Mouse (Mus musculus): ENCODE results near the gene Mrgprg. TPM values are rescaled to one million over a fixed set of nuclear protein-coding genes. Genes with fewer than 3 reads are reported as not detected.

Gene Mrgprg
- polyA plus RNA-seq, 1 experiment = not detected

DNA sequence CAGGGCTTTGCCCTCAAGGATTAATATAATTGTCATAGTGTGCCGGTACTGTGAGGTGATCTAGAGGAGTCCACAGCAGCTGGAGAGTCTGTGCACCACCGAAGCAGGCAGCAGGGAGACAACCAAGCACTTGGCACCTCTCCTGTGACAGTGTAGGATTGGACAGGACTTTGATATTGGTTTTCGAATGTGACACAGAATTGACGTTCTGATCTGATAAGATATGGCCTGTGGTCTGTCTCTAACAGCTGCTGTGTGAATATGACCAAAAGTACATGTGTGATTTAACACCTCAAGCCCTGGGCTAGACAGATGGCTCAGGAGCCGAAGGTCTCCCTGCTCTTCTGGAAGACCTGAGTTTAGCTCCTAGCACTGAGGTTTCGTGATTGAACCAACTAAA, 1.5 kb upstream of the Mrgprg start:
- Histone ChIP-seq H3K4me2 (ENCODE audit: low read depth) (no peak overlapping the region), H3ac (ENCODE audit: control insufficient read depth, insufficient read length) (no peak overlapping the region), H3K27me3 (ENCODE audit: control insufficient read depth, insufficient read depth, insufficient read length) (peaks cover 8% of the 10 kb centered on the region), H3K79me2 (ENCODE audit: control insufficient read depth, insufficient read depth) (no peaks in the 10 kb centered on the region), H3K4me3 (no peak overlapping the region), H3K36me3 (ENCODE audit: control insufficient read depth, insufficient read depth) (no peaks in the 10 kb centered on the region)
- TF ChIP-seq MYOD1 (IDR thresholded peaks at IDR 0.05; ENCODE audit: control insufficient read depth in 1 of 3, insufficient read length in 2 of 3, low read depth in 2 of 3) (no peak), TCF3 (IDR thresholded peaks at IDR 0.05; ENCODE audit: insufficient read length, low read depth) (no peak), MYOG (IDR thresholded peaks at IDR 0.05; ENCODE audit: control insufficient read depth in 1 of 3, insufficient read depth in 1 of 3, insufficient read length in 2 of 3, low read depth in 2 of 3) (no peak), USF1 (IDR thresholded peaks at IDR 0.05; ENCODE audit: low read depth) (no peak), REST (IDR thresholded peaks at IDR 0.05; ENCODE audit: insufficient read depth, insufficient read length) (no peak), SRF (IDR thresholded peaks at IDR 0.05; ENCODE audit: control insufficient read depth, insufficient read length, low read depth) (no peak), MAX (IDR thresholded peaks at IDR 0.05; ENCODE audit: low read depth) (no peak), CEBPB (IDR thresholded peaks at IDR 0.05; ENCODE audit: insufficient read depth, poor library complexity, severe bottlenecking) (no peak), POLR2AphosphoS2 (IDR thresholded peaks at IDR 0.05; ENCODE audit: insufficient read length, low read depth) (no peak), TCF12 (IDR thresholded peaks at IDR 0.05; ENCODE audit: insufficient read depth, poor library complexity, severe bottlenecking) (no peak)

DNA sequence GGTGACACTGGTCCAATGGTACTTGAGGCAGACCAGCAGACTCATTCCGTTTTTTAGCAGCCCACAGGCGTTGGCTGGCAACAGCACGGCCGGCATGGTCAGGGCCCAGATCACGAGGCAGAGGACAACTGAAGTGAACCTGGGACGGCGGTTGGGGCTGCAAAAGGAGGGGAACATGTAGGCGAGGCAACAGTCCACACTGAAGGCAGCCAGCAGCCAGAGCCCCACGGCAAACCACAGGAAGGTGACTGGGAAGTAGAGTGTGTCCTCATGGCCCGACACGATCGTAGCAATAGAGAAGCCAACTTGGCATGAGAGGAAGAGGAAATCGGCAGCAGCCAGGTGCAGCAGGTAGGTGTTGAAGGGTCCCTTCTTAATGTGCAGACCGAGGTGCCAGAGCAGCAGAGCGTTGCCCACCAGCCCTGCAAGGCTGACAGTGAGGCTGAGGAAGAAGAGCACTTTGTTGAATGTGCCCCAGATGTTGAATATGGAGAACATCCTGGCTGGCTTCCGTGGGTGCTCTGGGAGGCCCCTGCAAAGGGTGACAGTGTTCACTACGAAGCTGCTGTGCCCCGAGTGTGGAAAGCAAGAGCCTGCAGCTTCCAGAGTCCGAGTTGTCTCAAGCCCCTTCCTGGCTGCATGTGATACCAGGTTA, 1.8 kb downstream of the Mrgprg start:
- no peak for TF ChIP-seq TCF3 (IDR thresholded peaks at IDR 0.05; ENCODE audit: insufficient read length, low read depth)
- TF ChIP-seq MYOD1 (IDR thresholded peaks at IDR 0.05; ENCODE audit: control insufficient read depth in 1 of 3, insufficient read length in 2 of 3, low read depth in 2 of 3) = no peak
- TF ChIP-seq E2F4 (IDR thresholded peaks at IDR 0.05; ENCODE audit: insufficient read depth) = no peak
- TF ChIP-seq USF1 (IDR thresholded peaks at IDR 0.05; ENCODE audit: low read depth) = no peak
- no peak for TF ChIP-seq POLR2A (IDR thresholded peaks at IDR 0.05; ENCODE audit: insufficient read length, low read depth)
- no peak for TF ChIP-seq SRF (IDR thresholded peaks at IDR 0.05; ENCODE audit: control insufficient read depth, insufficient read length, low read depth)
- no peak for TF ChIP-seq POLR2AphosphoS2 (IDR thresholded peaks at IDR 0.05; ENCODE audit: insufficient read length, low read depth)
- TF ChIP-seq TCF12 (IDR thresholded peaks at IDR 0.05; ENCODE audit: insufficient read depth, poor library complexity, severe bottlenecking) = no peak
- no peak for TF ChIP-seq MYOG (IDR thresholded peaks at IDR 0.05; ENCODE audit: control insufficient read depth in 1 of 3, insufficient read depth in 1 of 3, insufficient read length in 2 of 3, low read depth in 2 of 3)
- no peak for TF ChIP-seq MAX (IDR thresholded peaks at IDR 0.05; ENCODE audit: low read depth)
- TF ChIP-seq CEBPB (IDR thresholded peaks at IDR 0.05; ENCODE audit: insufficient read depth, poor library complexity, severe bottlenecking) = no peak
- no peak for TF ChIP-seq REST (IDR thresholded peaks at IDR 0.05; ENCODE audit: insufficient read depth, insufficient read length)
- Histone ChIP-seq H3K4me2 (ENCODE audit: low read depth) (no peak overlapping the region), H3K79me2 (ENCODE audit: control insufficient read depth, insufficient read depth) (no peaks in the 10 kb centered on the region), H3K27me3 (ENCODE audit: control insufficient read depth, insufficient read depth, insufficient read length) (peaks cover 8% of the 10 kb centered on the region), H3K36me3 (ENCODE audit: control insufficient read depth, insufficient read depth) (no peaks in the 10 kb centered on the region), H3K4me3 (no peak overlapping the region), H3ac (ENCODE audit: control insufficient read depth, insufficient read length) (no peak overlapping the region)

DNA sequence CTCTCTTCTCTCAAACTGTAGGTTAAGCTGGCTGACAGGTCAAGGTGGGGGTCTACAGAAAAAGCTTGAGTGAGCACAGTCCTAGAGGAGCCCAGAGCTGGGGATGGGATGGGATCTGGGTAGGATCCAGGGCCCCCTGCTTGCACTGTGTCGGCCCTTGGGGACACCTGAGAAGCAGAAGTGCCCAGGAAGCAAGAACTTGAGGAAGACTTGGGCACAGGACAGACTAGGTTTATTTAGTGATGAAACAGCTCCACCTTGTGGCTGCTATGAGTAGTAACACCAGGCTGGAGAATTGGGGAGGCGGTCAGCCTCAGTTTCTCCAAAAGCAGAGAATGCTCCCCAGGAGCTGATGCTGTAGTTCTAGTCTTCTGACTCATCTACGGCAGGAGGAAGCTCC, 3.0 kb downstream of the Mrgprg start:
- no peak overlapping the region for H3K4me3 ChIP-seq
- TF ChIP-seq POLR2AphosphoS2 (IDR thresholded peaks at IDR 0.05; ENCODE audit: insufficient read length, low read depth) (no peak), TCF3 (IDR thresholded peaks at IDR 0.05; ENCODE audit: insufficient read length, low read depth) (no peak), MAX (IDR thresholded peaks at IDR 0.05; ENCODE audit: low read depth) (no peak), E2F4 (IDR thresholded peaks at IDR 0.05; ENCODE audit: insufficient read depth) (no peak), USF1 (IDR thresholded peaks at IDR 0.05; ENCODE audit: low read depth) (no peak), MYOD1 (IDR thresholded peaks at IDR 0.05; ENCODE audit: control insufficient read depth in 1 of 3, insufficient read length in 2 of 3, low read depth in 2 of 3) (no peak), CEBPB (IDR thresholded peaks at IDR 0.05; ENCODE audit: insufficient read depth, poor library complexity, severe bottlenecking) (no peak), SRF (IDR thresholded peaks at IDR 0.05; ENCODE audit: control insufficient read depth, insufficient read length, low read depth) (no peak), MYOG (IDR thresholded peaks at IDR 0.05; ENCODE audit: control insufficient read depth in 1 of 3, insufficient read depth in 1 of 3, insufficient read length in 2 of 3, low read depth in 2 of 3) (no peak), REST (IDR thresholded peaks at IDR 0.05; ENCODE audit: insufficient read depth, insufficient read length) (no peak), POLR2A (IDR thresholded peaks at IDR 0.05; ENCODE audit: insufficient read length, low read depth) (no peak), TCF12 (IDR thresholded peaks at IDR 0.05; ENCODE audit: insufficient read depth, poor library complexity, severe bottlenecking) (no peak)
- no peak overlapping the region for H3ac ChIP-seq (ENCODE audit: control insufficient read depth, insufficient read length)
- no peak overlapping the region for H3K4me2 ChIP-seq (ENCODE audit: low read depth)
- no peaks in the 10 kb centered on the region for H3K79me2 ChIP-seq (ENCODE audit: control insufficient read depth, insufficient read depth)
- no peaks in the 10 kb centered on the region for H3K36me3 ChIP-seq (ENCODE audit: control insufficient read depth, insufficient read depth)
- peaks cover 8% of the 10 kb centered on the region for H3K27me3 ChIP-seq (ENCODE audit: control insufficient read depth, insufficient read depth, insufficient read length)

DNA sequence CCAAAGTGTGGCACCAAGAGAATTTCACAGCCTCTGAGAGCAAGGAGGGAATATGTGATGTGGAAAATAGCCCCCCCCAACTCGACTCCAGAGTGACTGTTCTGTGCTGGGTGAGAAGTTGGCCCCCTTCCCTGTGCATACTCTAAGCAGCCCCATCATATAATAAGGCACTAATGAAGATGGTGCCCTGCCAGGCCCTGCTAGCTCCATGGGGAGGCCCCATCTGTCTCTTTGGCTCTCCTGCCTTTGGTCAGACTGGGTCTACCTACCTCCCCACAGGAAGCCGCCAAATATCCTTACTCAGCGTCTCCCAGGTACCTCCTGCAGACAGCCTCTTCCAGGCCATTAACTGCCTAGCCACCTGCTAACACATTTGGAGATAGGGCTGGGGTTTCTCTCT, 7.8 kb downstream of the Mrgprg start:
- TF ChIP-seq USF1 (IDR thresholded peaks at IDR 0.05; ENCODE audit: low read depth) = no peak
- TF ChIP-seq MYOD1 (IDR thresholded peaks at IDR 0.05; ENCODE audit: control insufficient read depth in 1 of 3, insufficient read length in 2 of 3, low read depth in 2 of 3) = no peak
- TF ChIP-seq CEBPB (IDR thresholded peaks at IDR 0.05; ENCODE audit: insufficient read depth, poor library complexity, severe bottlenecking) = no peak
- no peak for TF ChIP-seq REST (IDR thresholded peaks at IDR 0.05; ENCODE audit: insufficient read depth, insufficient read length)
- TF ChIP-seq E2F4 (IDR thresholded peaks at IDR 0.05; ENCODE audit: insufficient read depth) = no peak
- no peak for TF ChIP-seq MAX (IDR thresholded peaks at IDR 0.05; ENCODE audit: low read depth)
- no peak for TF ChIP-seq POLR2AphosphoS2 (IDR thresholded peaks at IDR 0.05; ENCODE audit: insufficient read length, low read depth)
- TF ChIP-seq TCF3 (IDR thresholded peaks at IDR 0.05; ENCODE audit: insufficient read length, low read depth) = no peak
- TF ChIP-seq TCF12 (IDR thresholded peaks at IDR 0.05; ENCODE audit: insufficient read depth, poor library complexity, severe bottlenecking) = no peak
- no peak overlapping the region for H3ac ChIP-seq (ENCODE audit: control insufficient read depth, insufficient read length)
- H3K79me2 ChIP-seq (ENCODE audit: control insufficient read depth, insufficient read depth) = no peaks in the 10 kb centered on the region
- no peaks in the 10 kb centered on the region for H3K36me3 ChIP-seq (ENCODE audit: control insufficient read depth, insufficient read depth)
- no peak overlapping the region for H3K4me3 ChIP-seq
- no peaks in the 10 kb centered on the region for H3K27me3 ChIP-seq (ENCODE audit: control insufficient read depth, insufficient read depth, insufficient read length)
- H3K4me2 ChIP-seq (ENCODE audit: low read depth) = no peak overlapping the region
